Mouse (Mus musculus): ENCODE results near the gene Dpysl5.

DNA sequence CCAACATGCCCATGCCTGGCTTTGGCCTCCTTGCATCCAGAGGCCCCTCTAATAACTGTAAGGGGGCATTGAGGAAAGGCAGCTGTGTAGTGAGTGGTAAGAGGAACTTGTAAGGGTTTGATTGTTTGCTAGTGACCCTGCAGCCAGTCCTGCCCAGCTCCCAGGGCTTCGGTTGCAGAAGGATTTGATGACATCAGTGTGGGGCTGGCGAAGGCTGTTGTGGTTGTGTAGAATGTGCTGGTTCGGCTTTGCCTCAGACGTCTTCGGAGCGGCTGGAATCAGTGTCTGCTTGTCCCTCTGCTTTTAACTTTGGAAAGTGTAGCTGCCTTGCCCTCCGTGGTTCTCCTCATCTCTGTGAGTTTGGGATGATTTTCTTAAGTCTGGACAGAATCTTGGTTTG, 34.6 kb upstream of the Dpysl5 start:
- no peak for TF ChIP-seq CTCF (IDR thresholded peaks at IDR 0.05; ENCODE audit: borderline replicate concordance, control insufficient read depth, extremely low read depth, insufficient read depth, low read length, poor library complexity)
- TF ChIP-seq POLR2A (IDR thresholded peaks at IDR 0.05; ENCODE audit: control insufficient read depth, extremely low read depth, insufficient read depth, low read length, poor library complexity) = no peak
